Mouse (Mus musculus): ENCODE data around the gene Syde2. TPM values are rescaled to one million over a fixed set of nuclear protein-coding genes. Genes with fewer than 3 reads are reported as not detected.

Gene Syde2
- total RNA-seq, 4 experiments from 2014 or later: 4.8 to 6.6 (median 5.6) TPM

DNA sequence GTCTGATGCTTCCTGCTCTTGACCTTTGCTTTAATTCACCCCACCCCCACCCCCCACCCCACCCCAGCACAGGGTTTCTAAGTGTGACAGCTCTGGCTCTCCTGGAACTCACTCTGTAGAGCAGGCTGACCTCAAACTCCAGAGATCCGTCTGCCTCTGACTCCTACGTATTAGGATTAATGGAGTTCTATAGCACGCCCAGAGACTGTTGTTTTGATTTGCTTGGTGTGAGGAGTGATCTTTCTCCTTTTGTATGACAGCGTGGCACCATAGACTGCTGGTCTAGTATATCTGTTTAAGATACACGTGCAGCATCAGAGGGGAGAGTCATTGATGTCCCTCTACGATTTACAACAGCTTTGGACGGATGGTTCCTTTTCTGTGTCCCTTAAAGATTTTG, 25.8 kb downstream of the Syde2 start:
- DNase-seq: no peak

DNA sequence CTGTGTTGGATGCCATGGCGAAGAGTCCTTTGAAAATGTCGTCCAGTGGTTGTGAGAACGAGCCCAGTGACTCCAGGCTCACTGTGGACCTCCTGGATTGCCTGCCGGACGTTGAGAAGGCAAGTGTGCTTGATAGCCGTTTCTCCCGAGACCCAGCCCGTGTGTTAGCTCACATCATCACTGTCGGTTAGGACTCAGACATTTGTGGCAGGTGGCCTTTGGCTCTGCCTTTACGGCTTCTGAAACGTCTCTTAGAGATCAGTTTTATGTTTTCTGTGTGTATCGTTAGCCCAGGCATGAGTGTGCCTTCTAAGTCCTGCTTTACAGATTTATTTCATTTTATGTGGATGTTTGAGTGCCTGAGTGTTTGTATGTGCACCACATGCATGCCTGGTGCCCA, 26.7 kb downstream of the Syde2 start:
- no peak for DNase-seq

GRCm38 (mm10) chr3:146016979-146017378, 29.3 kb downstream of the Syde2 start:
- no peak for DNase-seq

DNA sequence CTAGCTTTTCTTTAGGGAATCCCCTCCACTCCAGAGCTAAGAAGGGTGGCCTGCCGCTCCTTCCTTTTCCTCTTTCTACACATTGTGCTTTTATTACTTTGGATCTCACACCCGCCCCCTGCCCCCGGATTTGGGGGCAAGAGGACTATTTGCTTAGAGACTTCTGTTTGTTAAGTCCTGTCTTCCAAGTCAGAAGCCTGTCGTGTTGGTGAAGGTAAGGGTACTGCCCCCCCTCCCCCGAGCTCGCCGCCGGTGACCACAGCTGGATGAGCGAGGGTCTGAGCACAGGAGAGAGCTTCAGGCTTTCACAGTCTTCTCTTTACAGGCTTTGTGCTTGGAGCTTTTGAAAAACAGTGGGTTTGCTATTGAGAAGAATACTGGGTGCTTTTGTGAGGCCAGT, 29.9 kb downstream of the Syde2 start:
- no peak for DNase-seq

GRCm38 (mm10) chr3:146022232-146022631, 34.6 kb downstream of the Syde2 start:
- DNase-seq: no peak

DNA sequence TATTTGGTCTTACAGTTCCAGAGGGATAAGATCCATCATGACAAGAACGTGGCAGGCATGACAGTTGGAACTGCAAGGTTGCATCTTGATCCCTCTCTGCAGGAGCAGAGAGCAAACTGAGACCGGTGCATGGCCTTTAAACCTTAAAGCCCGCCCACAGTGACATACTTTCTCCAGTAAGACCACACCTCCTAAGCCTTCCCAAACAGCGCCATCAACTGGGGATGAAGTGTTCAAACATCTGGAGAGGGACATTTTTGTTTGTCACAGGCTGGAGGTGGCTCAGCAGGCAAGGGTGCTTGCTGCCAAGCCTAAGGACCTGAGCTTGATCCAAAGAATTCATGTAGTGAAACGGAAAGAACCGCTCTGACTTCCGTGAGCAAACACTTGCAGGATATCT, 37.1 kb downstream of the Syde2 start:
- no peak for DNase-seq

GRCm38 (mm10) chr3:146025499-146025898, 37.8 kb downstream of the Syde2 start:
- DNase-seq: no peak

DNA sequence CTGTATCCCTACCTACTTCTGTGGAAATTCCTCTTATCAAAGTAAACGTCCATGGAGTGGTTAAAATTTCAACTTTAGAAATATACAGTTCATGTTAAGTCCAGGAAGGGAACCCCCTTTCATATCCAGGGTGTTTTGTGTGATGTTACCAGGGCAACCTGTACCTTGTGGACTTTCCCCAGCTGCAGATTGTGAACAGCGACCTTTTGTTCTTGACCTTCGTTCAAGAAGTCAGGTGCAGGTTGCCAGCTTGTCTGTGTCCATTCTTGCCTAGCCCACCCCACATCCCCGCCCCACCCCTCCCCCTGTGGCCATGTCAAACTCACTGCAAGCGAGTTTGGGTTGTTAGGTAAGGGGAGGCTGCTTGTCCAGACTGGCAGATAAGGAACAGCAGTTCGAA, 39.4 kb downstream of the Syde2 start:
- no peak for DNase-seq

GRCm38 (mm10) chr3:146028406-146028805, 40.7 kb downstream of the Syde2 start:
- DNase-seq: no peak

DNA sequence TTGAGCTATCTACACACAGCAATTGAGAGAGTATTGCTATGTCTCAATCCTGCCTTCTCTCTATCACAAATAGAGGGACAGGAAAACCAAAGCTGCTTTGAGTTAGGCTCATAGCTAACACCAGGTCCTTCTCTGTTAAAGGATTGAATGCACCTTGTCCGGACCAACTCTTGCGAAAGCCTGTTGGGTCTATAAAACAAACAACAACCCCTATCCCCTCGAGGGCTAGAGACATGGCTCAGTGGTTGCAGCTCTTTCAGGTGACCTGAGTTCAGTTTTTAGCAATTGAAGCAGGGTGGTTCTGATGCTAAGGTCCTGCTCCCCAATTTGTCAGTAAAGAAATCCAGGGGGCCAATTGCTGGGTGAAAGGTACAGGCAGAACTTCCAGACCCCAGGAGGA, 41.6 kb downstream of the Syde2 start:
- no peak for DNase-seq

DNA sequence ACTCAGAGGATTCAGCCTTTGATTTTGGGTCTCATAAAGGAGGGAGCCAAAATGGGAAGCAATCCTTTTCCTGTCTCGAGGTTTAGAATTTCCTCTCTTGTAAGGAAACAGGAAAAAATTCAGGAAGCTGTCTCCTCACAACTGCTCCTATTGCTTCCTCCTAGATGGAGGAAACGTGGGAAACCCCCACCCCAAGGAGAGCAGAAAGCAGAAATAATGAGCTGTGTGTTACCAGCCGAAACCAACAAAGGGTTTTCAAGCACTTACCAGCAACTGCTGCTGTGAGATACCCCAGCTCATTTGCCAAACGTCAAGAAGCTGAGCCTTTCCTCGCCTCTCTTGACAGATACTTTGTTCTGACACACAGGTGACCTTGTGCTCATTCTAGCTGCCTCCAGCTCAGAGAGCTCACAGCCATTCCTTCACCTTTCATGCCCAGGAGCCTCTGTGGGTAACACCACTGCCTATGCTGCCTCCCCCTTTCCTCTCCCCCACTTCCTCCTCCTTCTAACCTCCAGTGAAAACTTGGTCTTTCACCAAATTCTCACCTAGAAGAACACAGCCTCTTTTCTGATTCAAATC, 42.7 kb downstream of the Syde2 start:
- DNase-seq: no peak

GRCm38 (mm10) chr3:146032976-146033375, 45.3 kb downstream of the Syde2 start:
- no peak for DNase-seq

DNA sequence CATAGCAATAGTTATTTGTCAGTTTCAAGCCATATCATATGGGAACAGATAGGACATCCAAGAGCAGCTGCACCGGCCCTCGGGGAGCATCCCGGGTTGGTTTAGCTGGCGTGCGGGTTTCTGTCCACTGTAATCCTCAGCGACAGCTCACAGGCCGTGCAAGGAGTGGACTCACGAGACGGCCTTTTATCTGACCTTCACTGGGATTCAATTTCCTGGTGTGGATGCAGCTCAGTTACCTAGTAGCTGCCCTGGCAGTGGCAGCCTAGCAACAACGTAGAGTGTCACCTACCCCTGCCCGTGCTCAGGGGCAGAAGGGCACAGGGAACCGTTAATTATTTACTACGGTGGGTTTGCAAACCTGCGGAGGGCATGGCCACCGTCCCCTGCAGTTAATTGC, 50.2 kb downstream of the Syde2 start:
- no peak for DNase-seq

- DNase-seq: no peak
Measured at GRCm38 (mm10) chr3:146039132-146039903, 51.6 kb downstream of the Syde2 start.

DNA sequence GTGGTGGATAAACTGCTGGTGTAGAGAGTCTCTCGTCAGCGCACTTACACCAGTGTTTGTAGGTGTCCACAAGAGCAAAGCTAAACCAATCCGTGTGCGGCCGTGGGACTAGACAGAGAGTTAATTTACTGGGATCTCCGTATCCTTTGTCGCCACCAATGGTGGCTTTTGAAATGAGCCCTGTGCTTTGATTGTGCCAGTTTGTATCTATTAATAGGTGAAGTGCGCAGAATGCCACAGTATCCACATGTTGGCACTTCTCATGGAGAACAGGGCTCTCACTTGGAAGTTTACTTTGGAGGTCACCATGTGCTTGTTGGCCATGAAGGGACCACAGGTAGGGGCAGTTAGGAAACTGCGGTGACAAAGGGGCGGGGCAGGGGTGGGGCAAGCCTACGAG, 53.7 kb downstream of the Syde2 start:
- no peak for DNase-seq

DNA sequence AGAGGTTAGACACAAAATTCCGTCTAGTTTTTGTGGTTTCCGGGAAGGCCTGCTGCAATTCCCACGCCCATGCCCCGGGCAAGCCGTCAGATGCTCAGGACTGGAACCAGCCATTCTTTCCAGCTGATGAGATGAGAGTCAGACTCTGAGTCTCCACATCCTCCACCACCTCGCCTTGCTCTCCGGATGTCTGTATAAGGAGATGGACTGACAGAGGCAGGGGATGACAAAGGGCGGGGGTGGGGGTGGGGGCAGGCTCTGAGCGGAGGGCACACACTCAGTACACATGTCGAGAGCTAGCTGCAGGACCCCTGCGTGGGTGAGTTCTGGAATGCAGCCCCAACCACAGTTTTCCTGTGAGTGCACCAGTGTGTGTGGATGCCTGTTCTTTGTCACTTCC, 57.3 kb downstream of the Syde2 start:
- DNase-seq: no peak

GRCm38 (mm10) chr3:146046076-146046475, 58.4 kb downstream of the Syde2 start:
- DNase-seq: no peak

GRCm38 (mm10) chr3:146047704-146048207, 60.1 kb downstream of the Syde2 start:
- no peak for DNase-seq

DNA sequence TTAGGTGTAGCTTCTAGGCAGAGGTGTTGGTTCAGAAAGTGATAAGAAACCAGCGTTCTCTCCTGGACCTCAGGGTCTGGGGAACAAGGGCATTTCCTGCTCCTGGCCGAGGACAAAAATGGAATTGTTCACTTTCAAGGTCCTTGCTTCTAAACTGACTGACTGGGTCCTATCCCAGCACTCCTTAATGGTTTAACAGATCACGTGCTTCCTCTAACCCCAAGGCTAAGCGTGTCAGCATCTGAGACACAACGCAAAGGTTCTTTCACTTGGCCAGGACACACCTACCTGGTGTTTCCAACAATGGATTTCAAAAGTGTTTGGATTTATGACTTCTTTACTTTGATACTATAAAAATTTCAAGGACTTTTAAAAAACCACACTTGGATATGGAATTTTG, 62.3 kb downstream of the Syde2 start:
- no peak for DNase-seq

DNA sequence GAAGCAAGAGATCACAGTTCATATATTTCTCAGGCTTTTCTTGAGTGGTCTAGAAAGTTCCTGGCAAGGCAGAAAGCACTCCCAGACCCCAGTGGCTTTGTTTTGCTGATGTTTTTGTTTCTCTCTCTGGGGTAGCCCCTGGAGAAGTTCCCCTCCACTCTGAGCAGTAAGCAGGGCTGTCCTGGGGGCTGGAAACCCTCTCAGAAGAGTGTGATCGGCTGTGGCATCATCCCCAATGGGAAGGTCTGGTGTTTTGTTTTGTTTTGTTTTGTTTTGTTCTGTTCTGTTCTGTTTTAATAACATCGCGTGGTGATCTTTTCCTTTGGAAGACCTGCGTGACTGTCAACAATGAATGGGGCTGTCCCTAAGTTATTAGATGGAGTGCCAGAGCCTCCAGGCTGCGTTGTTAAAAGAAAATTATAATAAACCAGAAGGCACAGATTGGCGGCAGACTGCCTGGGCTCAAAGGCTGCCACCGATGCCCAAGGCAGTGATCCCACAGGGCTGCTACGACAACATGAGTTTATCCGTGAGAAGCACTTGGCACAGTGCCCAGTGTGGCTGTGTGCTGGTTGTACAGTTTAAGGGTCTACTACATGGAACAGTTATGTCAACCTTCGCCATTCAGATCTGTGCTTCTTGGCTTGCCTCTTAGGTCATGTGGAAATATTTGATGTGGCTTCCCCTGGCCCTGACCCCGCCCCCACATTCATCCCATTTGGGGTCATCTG, 63.8 kb downstream of the Syde2 start:
- no peak for DNase-seq

DNA sequence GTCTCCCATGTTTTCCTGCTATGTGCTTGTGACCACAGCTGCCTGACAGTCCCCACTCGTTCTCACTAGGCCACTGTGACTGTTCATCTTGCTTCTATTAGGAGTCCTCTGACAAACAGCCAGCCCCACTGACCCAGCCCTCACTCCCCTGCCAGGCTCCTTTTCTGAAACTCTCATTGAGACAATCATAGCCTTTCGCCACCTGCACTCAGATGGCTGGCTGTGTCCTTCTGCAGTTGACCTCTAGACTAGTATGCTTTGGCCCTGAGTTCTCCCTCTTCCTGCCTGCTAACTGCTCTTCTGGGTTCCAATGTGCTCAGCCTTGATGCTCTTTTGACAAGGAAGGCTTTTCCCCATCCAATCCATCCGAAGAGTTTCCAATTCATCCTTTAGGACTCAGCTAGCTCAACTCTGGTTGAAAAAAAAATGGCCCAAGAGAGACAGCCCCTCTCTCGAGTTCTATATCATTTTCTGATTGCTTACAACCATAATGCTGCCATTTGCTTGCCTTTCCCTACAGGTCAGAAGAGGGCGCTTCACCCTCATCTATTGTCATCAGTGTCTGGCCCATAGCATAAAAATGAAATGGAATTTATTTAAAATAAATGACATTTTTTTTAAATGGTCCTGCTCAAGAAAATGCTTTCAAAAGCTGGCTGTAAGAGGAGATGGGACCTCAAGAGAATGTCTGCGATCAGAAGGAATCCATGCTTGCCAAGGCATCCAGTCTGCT, 65.6 kb downstream of the Syde2 start:
- no peak for DNase-seq

DNA sequence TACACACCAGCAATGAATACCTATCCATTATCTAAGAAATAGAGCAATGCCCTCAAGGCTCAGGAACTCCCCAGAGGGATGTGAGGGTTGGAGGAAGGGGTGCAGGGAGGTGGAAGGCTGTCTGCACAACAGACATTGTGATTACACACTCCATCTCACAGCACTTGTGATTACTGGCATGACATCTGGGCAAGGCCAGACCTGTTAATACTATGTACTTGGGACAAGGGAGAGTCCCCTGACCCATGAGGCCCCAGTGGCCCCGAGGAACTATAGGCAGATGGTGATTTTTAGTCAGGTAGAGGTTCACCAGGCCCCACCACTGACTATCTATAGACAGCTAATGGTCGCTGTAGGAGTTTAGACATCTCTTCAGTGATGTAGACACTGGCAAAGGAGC, 66.2 kb downstream of the Syde2 start:
- no peak for DNase-seq

DNA sequence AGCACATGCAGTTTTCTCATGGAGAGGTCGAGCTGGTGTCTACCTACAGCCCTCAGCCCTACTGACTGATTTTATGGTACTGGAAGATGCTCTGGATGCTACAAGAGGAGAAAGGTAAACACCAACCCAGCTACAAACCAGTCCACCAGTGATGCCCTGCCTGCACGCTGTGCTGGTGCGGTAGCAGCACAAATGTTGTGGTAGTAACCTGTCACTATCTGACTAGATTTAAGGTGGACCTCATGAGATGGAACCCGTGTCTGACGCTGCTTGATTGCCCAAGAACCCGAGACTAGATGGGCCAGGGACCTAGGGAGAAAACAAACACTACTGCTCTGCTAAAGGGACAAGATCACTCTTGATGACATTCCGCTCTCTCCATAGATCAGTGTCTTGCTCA, 69.5 kb downstream of the Syde2 start:
- DNase-seq: no peak
